Mouse (Mus musculus): Measurements from ENCODE around the gene Gm8906. TPM values are rescaled to one million over a fixed set of nuclear protein-coding genes. Genes with fewer than 3 reads are reported as not detected.
"Not testable (repeated sequence)": the region's sequence is repeated elsewhere in the genome, so short reads cannot be mapped to it uniquely, and the experiment has no call there.

The Gm8906 gene
- not detected for total RNA-seq (2021)

DNA sequence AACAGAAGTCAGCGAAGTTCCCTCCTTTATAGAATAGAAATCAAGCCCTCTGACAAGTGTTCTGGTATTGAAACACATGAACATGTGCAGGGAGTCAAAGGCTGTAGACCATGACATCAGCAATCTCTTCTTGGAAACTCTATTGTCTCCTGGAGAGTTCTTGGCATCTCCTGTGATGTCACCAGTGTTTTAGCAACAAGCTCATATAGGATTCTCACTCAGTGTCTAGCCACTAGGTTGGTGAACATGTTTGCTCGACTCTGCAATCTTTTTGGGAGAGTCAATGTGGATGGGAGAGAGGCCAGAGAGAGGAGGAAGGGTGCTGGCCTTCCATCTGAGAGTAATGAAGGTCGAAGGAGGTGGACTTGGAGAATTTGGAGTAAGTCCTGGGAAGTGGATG, at the start of gene Gm8906:
Gene Gm8906 (plus strand): TSS at position 301 of the 400 bp plus-strand sequence.
- DNase-seq (ENCODE audit: low spot score in 2 of 2); intact Hi-C loops (cut with DNase I): not testable (repeated sequence)

Other genes starting within 250 kb of the Gm8906 start
- gene Gm8890, start 246.7 kb upstream of the Gm8906 start, total RNA-seq (2021): not detected
- not detected for gene Speer1, start 161.2 kb upstream of the Gm8906 start, total RNA-seq (2021)
- gene Gm8897, start 86.3 kb upstream of the Gm8906 start, total RNA-seq (2021): not detected
- not detected for gene Gm6460, start 92.2 kb downstream of the Gm8906 start, total RNA-seq (2021)
- gene Gm8922, start 179.3 kb downstream of the Gm8906 start, total RNA-seq (2021): not detected